Mouse (Mus musculus) midbrain, postnatal 0 days (tissue): ENCODE results near the gene Hps4. TPM values are rescaled to one million over a fixed set of nuclear protein-coding genes. Genes with fewer than 3 reads are reported as not detected.

Experiments used
- ATAC-seq: fragments of 200-750 bp; cut with Nextera tagmentation; 2 replicates; pipeline ENCODE4 v1.8.0; 2017; ENCODE audit warnings: moderate number of reproducible peaks, mild to moderate bottlenecking, moderate TSS enrichment, moderate library complexity; ENCODE audit not compliant: low FRiP score
- DNase-seq: peaks from one replicate; pipeline ENCODE4 v3.0.0-alpha.2; 2015; ENCODE audit warnings: low spot score
- H3K27ac ChIP-seq: fragments of 300-500 bp; sonication (generic); 2 replicates; pipeline ENCODE4 v1.5.1; 2014; ENCODE audit warnings: low read depth, mild to moderate bottlenecking, low read length, mixed read lengths
- H3K27me3 ChIP-seq: fragments of 300-500 bp; sonication (generic); 2 replicates; pipeline ENCODE4 v1.6.1; 2014; ENCODE audit warnings: low read length, control low read depth, mixed read lengths; ENCODE audit not compliant: insufficient read depth
- H3K36me3 ChIP-seq: fragments of 300-500 bp; sonication (generic); 2 replicates; pipeline ENCODE4 v1.6.1; 2014; ENCODE audit warnings: low read length, control low read depth, mixed read lengths; ENCODE audit not compliant: insufficient read depth
- H3K4me1 ChIP-seq: fragments of 300-500 bp; sonication (generic); 2 replicates; pipeline ENCODE4 v1.6.1; 2014; ENCODE audit warnings: mild to moderate bottlenecking, control low read depth, antibody characterized with exemption, low read length, mixed read lengths; ENCODE audit not compliant: insufficient read depth
- H3K4me2 ChIP-seq: fragments of 300-500 bp; sonication (generic); 2 replicates; pipeline ENCODE4 v1.6.1; 2014; ENCODE audit warnings: low read depth, mild to moderate bottlenecking, low read length, mixed read lengths; ENCODE audit not compliant: poor library complexity, severe bottlenecking
- H3K4me3 ChIP-seq: fragments of 300-500 bp; sonication (generic); 2 replicates; pipeline ENCODE4 v1.5.1; 2014; ENCODE audit warnings: low read depth, mild to moderate bottlenecking, low read length, moderate library complexity
- H3K9ac ChIP-seq: fragments of 300-500 bp; sonication (generic); replicated peaks from 2 replicates; pipeline ENCODE4 v1.6.1; 2014; ENCODE audit warnings: mild to moderate bottlenecking, low read length, moderate library complexity, mixed read lengths; ENCODE audit not compliant: poor library complexity, severe bottlenecking
- H3K9me3 ChIP-seq: fragments of 300-500 bp; sonication (generic); 2 replicates; pipeline ENCODE4 v1.6.1; 2016; ENCODE audit warnings: low read length, control low read depth
- CTCF ChIP-seq: IDR thresholded peaks from 2 replicates; pipeline ENCODE4 v1.5.1; 2016; ENCODE audit warnings: antibody characterized with exemption, mild to moderate bottlenecking
- WGBS: fragments of 180-500 bp; shearing (Covaris S2); extraction: QIAGEN DNeasy Blood & Tissue Kit; methylation state at CpG from one replicate; pipeline ENCODE4 v1.1.7; 2014; 5-methylcytosine and 5-hydroxymethylcytosine counted together
- polyA plus RNA-seq: library from polyadenylated mRNA; unstranded; fragments of >200 nt; fragmentation: Nextera tagmentation; extraction: Ambion mirVana; gene quantifications from 2 replicates; pipeline ENCODE4 v1.2.1, GENCODE M21; 2015
- total RNA-seq: library from RNA; depleted of rRNA; stranded (reverse); fragments of >200 nt; gene quantifications from 2 replicates; pipeline ENCODE4 v1.2.3, GENCODE M21; 2014; rRNA removed

Gene Hps4
- total and polyA plus RNA-seq, 2 experiments from 2014 or later: 34.9 to 36.1 TPM

GRCm38 (mm10) chr5:112416673-112417072, 73.8 kb downstream of the Hps4 start:
- Histone ChIP-seq H3K9ac (no peak overlapping the region), H3K36me3 (peaks cover 11% of the 10 kb centered on the region; the same call in 1 of the 2 replicates), H3K9me3 (no peaks in the 10 kb centered on the region), H3K4me2 (no peak overlapping the region), H3K27me3 (no peaks in the 10 kb centered on the region), H3K4me1 (peaks cover 20% of the 10 kb centered on the region), H3K4me3 (no peak overlapping the region), H3K27ac (peak overlapping the region; percentile 69)
- WGBS: 13% methylated on average over 5 of the region's 5 CpGs
- ATAC-seq (peak; percentile 62), DNase-seq (peak; percentile 75)
- TF ChIP-seq CTCF: no peak

GRCm38 (mm10) chr5:112418023-112418422, 75.1 kb downstream of the Hps4 start:
- no peaks in the 10 kb centered on the region for H3K9me3 ChIP-seq
- no peaks in the 10 kb centered on the region for H3K27me3 ChIP-seq
- H3K4me2 ChIP-seq: no peak overlapping the region
- TF ChIP-seq CTCF: no peak
- peak; percentile 39 for DNase-seq
- H3K4me3 ChIP-seq: no peak overlapping the region
- H3K9ac ChIP-seq: no peak overlapping the region
- peaks cover 11% of the 10 kb centered on the region; the same call in 1 of the 2 replicates for H3K4me1 ChIP-seq
- 38% methylated on average over 4 of the region's 4 CpGs for WGBS
- peaks cover 16% of the 10 kb centered on the region for H3K36me3 ChIP-seq
- no peak for ATAC-seq
- peak overlapping the region; percentile 55 for H3K27ac ChIP-seq

GRCm38 (mm10) chr5:112419535-112419934, 76.7 kb downstream of the Hps4 start:
- no peaks in the 10 kb centered on the region for H3K9me3 ChIP-seq
- H3K27ac ChIP-seq: no peak overlapping the region
- 33% methylated on average over 12 of the region's 12 CpGs for WGBS
- H3K27me3 ChIP-seq: no peaks in the 10 kb centered on the region
- H3K4me3 ChIP-seq: no peak overlapping the region
- no peak overlapping the region for H3K9ac ChIP-seq
- TF ChIP-seq CTCF: no peak
- peaks cover 27% of the 10 kb centered on the region for H3K36me3 ChIP-seq
- no peak overlapping the region for H3K4me2 ChIP-seq
- DNase-seq (peak; percentile 50), ATAC-seq (no peak)
- peaks cover 11% of the 10 kb centered on the region; the same call in 1 of the 2 replicates for H3K4me1 ChIP-seq

- Histone ChIP-seq H3K9me3 (no peaks in the 10 kb centered on the region), H3K36me3 (peaks cover 30% of the 10 kb centered on the region), H3K4me1 (no peaks in the 10 kb centered on the region), H3K4me2 (no peak overlapping the region), H3K4me3 (no peak overlapping the region), H3K27ac (no peak overlapping the region), H3K27me3 (0 out of 2 replicates have a peak, but pooled peaks cover 5% of the 10 kb centered on the region), H3K9ac (no peak overlapping the region)
- WGBS: 89% methylated on average over 7 of the region's 7 CpGs
- DNase-seq: no peak
- ATAC-seq: no peak
- TF ChIP-seq CTCF: no peak
Measured at GRCm38 (mm10) chr5:112426635-112427034, 83.8 kb downstream of the Hps4 start.

- no peaks in the 10 kb centered on the region for H3K4me1 ChIP-seq
- 19% methylated on average over 2 of the region's 2 CpGs for WGBS
- H3K4me2 ChIP-seq: no peak overlapping the region
- H3K27ac ChIP-seq: no peak overlapping the region
- DNase-seq (peak; percentile 83), ATAC-seq (no peak)
- H3K4me3 ChIP-seq: no peak overlapping the region
- H3K36me3 ChIP-seq: peaks cover 31% of the 10 kb centered on the region
- H3K9ac ChIP-seq: no peak overlapping the region
- TF ChIP-seq CTCF: peak; percentile 92
- H3K9me3 ChIP-seq: no peaks in the 10 kb centered on the region
- H3K27me3 ChIP-seq: peaks cover 5% of the 10 kb centered on the region; the same call in 1 of the 2 replicates
Measured at GRCm38 (mm10) chr5:112427283-112427682, 84.4 kb downstream of the Hps4 start.

Other genes with a start within 250 kb of the Hps4 start
- 1.6 and 2.4 TPM in 2 replicates for gene Cryba4, start 90.6 kb upstream of the Hps4 start, total RNA-seq
- gene Cryba4, start 90.6 kb upstream of the Hps4 start, polyA plus RNA-seq: 2.5 and 2.9 TPM in 2 replicates
- gene Crybb1, start 87.3 kb upstream of the Hps4 start, total RNA-seq: 7.2 and 11.5 TPM in 2 replicates
- gene Crybb1, start 87.3 kb upstream of the Hps4 start, polyA plus RNA-seq: 13.1 and 13.2 TPM in 2 replicates
- gene Tpst2, start 66.4 kb upstream of the Hps4 start, total RNA-seq: 37.3 and 41.1 TPM in 2 replicates
- gene Tpst2, start 66.4 kb upstream of the Hps4 start, polyA plus RNA-seq: 37.1 and 37.8 TPM in 2 replicates
- gene Tfip11, start 16.7 kb upstream of the Hps4 start, total RNA-seq: 19.8 and 20.8 TPM in 2 replicates
- gene Tfip11, start 16.7 kb upstream of the Hps4 start, polyA plus RNA-seq: 27.4 and 29.0 TPM in 2 replicates
- 60.5 and 69.6 TPM in 2 replicates for gene Srrd, start within 50 bp of the Hps4 start, total RNA-seq
- gene Srrd, start within 50 bp of the Hps4 start, polyA plus RNA-seq: 49.0 and 59.3 TPM in 2 replicates
- not detected in 2 replicates for gene Gm6583, start 12.9 kb downstream of the Hps4 start, total RNA-seq
- 0.12 TPM in 1 of 2 replicates, not detected in the other for gene Gm6583, start 12.9 kb downstream of the Hps4 start, polyA plus RNA-seq
- 167 and 192 TPM in 2 replicates for gene Asphd2, start 51.8 kb downstream of the Hps4 start, total RNA-seq
- 153 and 162 TPM in 2 replicates for gene Asphd2, start 51.8 kb downstream of the Hps4 start, polyA plus RNA-seq
- not detected in 2 replicates for gene Gm6588, start 106.3 kb downstream of the Hps4 start, total RNA-seq
- gene Gm6588, start 106.3 kb downstream of the Hps4 start, polyA plus RNA-seq: 0.29 and 0.39 TPM in 2 replicates
- gene Sez6l, start 234.1 kb downstream of the Hps4 start, total RNA-seq: 101 and 115 TPM in 2 replicates
- 60.7 and 65.7 TPM in 2 replicates for gene Sez6l, start 234.1 kb downstream of the Hps4 start, polyA plus RNA-seq